Mouse (Mus musculus) small intestine, adult 10 weeks (tissue): Measurements from ENCODE around the gene Poc5. TPM values are rescaled to one million over a fixed set of nuclear protein-coding genes. Genes with fewer than 3 reads are reported as not detected.

Source experiments
- polyA plus RNA-seq: library from polyadenylated mRNA; stranded (reverse); fragments of 350-450 nt; fragmentation: Illumina TruSeq; extraction: RNeasy Lipid Tissue Mini Kit (QIAGEN cat#74804); gene quantifications from one replicate; pipeline ENCODE4 v1.2.3, GENCODE M21; 2014; ENCODE audit warnings: low replicate concordance

Gene Poc5
- polyA plus RNA-seq = 6.7 TPM

GRCm38 (mm10) chr13:96388042-96388888 is at the start of gene Poc5:
Gene Poc5, plus strand, starts transcription at chr13:96388294.

Other genes with a start within 250 kb of the Poc5 start
- gene Ankdd1b, start 82.9 kb downstream of the Poc5 start, polyA plus RNA-seq = 0.15 TPM
- gene Gm17622, start 102.4 kb downstream of the Poc5 start, polyA plus RNA-seq = not detected
- gene Polk, start 154.3 kb downstream of the Poc5 start, polyA plus RNA-seq = 11.6 TPM
- 118 TPM for gene Col4a3bp, start 154.3 kb downstream of the Poc5 start, polyA plus RNA-seq